Mouse (Mus musculus): Measurements from ENCODE around the gene Igfn1.

DNA sequence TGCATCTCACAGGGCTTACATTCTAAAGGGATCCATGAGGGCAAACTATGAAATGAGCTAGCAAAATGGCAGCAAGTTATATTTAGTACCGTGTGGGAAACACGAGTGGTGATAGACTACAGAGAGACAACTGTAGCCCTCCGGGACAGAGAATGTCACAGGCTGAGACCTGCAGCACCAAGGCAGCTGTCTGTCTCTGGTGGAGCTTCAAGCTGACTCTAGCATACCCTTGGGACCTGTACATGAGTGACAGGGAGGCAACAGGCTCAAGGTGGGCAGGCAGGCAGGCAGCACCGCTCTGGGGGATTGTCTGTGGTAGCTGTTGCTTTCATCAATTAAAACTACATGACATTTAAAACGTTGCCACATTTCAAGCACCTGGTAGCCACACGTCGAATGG lies 82.9 kb downstream of the Igfn1 start:
- no peak for TF ChIP-seq CTCF (IDR thresholded peaks at IDR 0.05; ENCODE audit: control insufficient read depth, insufficient read depth, insufficient replicate concordance, low read depth, low read length)
- no peak for TF ChIP-seq POLR2A (IDR thresholded peaks at IDR 0.05; ENCODE audit: control insufficient read depth, low read depth, low read length)

Measured in testis, adult 2 months (tissue).